Mouse (Mus musculus): ENCODE data around the gene H2-T23. TPM values are rescaled to one million over a fixed set of nuclear protein-coding genes. Genes with fewer than 3 reads are reported as not detected.
"Not testable (repeated sequence)": the region's sequence is repeated elsewhere in the genome, so short reads cannot be mapped to it uniquely, and the experiment has no call there.

The H2-T23 gene
- polyA plus RNA-seq, 1 experiment from 2014 or later = 10.2 TPM

- H3K9ac ChIP-seq = peak overlapping the region; percentile 66
- H3K27me3 ChIP-seq, H3K36me3 ChIP-seq, H3K9me3 ChIP-seq, H3K27ac ChIP-seq, H3K4me1 ChIP-seq: not testable (repeated sequence)
- H3K4me3 ChIP-seq = peak overlapping the region; percentile 49
- WGBS = 2% methylated on average over 40 of the region's 40 CpGs
- peak overlapping the region; percentile 93 for H3K4me2 ChIP-seq (replicated peaks)
- ATAC-seq (ENCODE audit: insufficient number of reproducible peaks, insufficient read depth, low FRiP score, low TSS enrichment) = 0 out of 2 replicates have a peak, but pooled peaks have one; percentile 53
Measured at GRCm38 (mm10) chr17:36031583-36032331, 898 bp downstream of the H2-T23 start.

GRCm38 (mm10) chr17:36030703-36031582, 1.7 kb downstream of the H2-T23 start:
- 43% methylated on average over 8 of the region's 8 CpGs for WGBS
- not testable (repeated sequence) for H3K9me3 ChIP-seq, H3K27me3 ChIP-seq, H3K9ac ChIP-seq, H3K4me1 ChIP-seq, H3K27ac ChIP-seq, H3K36me3 ChIP-seq
- Histone ChIP-seq H3K4me3 (peak overlapping the region; percentile 49), H3K4me2 (replicated peaks) (peak overlapping the region; percentile 93)
- ATAC-seq (ENCODE audit: insufficient number of reproducible peaks, insufficient read depth, low FRiP score, low TSS enrichment) = 0 out of 2 replicates have a peak, but pooled peaks have one; percentile 11

DNA sequence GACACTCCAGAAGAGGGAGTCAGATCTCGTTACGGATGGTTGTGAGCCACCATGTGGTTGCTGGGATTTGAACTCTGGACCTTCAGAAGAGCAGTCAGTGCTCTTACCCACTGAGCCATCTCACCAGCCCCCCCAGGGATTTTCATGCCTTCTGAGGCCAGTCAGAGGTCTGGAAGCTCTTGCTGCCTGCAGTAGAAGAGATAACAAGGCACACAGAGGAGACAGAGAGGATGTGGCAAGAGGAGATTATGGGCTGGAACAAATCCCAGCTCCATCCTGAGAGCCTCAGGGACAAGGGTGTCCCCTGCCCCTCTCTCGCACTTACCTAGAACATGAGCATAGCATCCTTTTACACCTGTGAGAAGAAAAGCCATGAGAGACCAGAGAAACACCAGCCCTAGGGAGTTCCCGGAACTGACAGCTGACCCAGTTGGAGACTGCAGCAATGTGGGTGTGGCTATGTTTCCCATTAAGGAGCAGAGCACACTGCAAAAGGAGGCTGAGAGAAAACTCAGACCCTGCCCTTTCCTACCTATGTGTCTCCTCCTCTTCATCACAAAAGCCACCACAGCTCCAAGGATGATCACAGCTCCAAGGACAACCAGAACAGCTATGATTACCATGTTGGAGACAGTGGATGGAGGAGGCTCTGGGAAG, 2.5 kb downstream of the H2-T23 start:
- WGBS = 79% methylated on average over 4 of the region's 4 CpGs
- not testable (repeated sequence) for H3K4me2 ChIP-seq (replicated peaks); ATAC-seq (ENCODE audit: insufficient number of reproducible peaks, insufficient read depth, low FRiP score, low TSS enrichment); H3K27me3 ChIP-seq; H3K9me3 ChIP-seq; H3K4me3 ChIP-seq; H3K27ac ChIP-seq; H3K36me3 ChIP-seq; H3K4me1 ChIP-seq; H3K9ac ChIP-seq

- Histone ChIP-seq H3K27ac (no peak overlapping the region), H3K9me3 (no peaks in the 10 kb centered on the region), H3K4me1 (peaks cover 4% of the 10 kb centered on the region; the same call in 1 of the 2 replicates), H3K27me3 (0 out of 2 replicates have a peak, but pooled peaks cover 4% of the 10 kb centered on the region), H3K4me2 (replicated peaks) (no peak overlapping the region), H3K9ac (no peak overlapping the region), H3K4me3 (no peak overlapping the region), H3K36me3 (no peaks in the 10 kb centered on the region)
- 89% methylated on average over 7 of the region's 7 CpGs for WGBS
- no peak for ATAC-seq (ENCODE audit: insufficient number of reproducible peaks, insufficient read depth, low FRiP score, low TSS enrichment)
Measured at GRCm38 (mm10) chr17:36028879-36029619, 3.6 kb downstream of the H2-T23 start.

- no peak overlapping the region for H3K4me2 ChIP-seq (replicated peaks)
- no peaks in the 10 kb centered on the region for H3K36me3 ChIP-seq
- no peak for ATAC-seq (ENCODE audit: insufficient number of reproducible peaks, insufficient read depth, low FRiP score, low TSS enrichment)
- no peaks in the 10 kb centered on the region for H3K9me3 ChIP-seq
- no peak overlapping the region for H3K9ac ChIP-seq
- WGBS = 89% methylated on average over 4 of the region's 4 CpGs
- H3K4me1 ChIP-seq = peaks cover 13% of the 10 kb centered on the region
- no peak overlapping the region for H3K27ac ChIP-seq
- H3K27me3 ChIP-seq = 0 out of 2 replicates have a peak, but pooled peaks cover 4% of the 10 kb centered on the region
- H3K4me3 ChIP-seq = no peak overlapping the region
Measured at GRCm38 (mm10) chr17:36027663-36028062, 5.0 kb downstream of the H2-T23 start.

- ATAC-seq (ENCODE audit: insufficient number of reproducible peaks, insufficient read depth, low FRiP score, low TSS enrichment) = no peak
- H3K36me3 ChIP-seq = no peaks in the 10 kb centered on the region
- no peak overlapping the region for H3K4me2 ChIP-seq (replicated peaks)
- H3K27me3 ChIP-seq = no peaks in the 10 kb centered on the region
- H3K27ac ChIP-seq = no peak overlapping the region
- no peaks in the 10 kb centered on the region for H3K9me3 ChIP-seq
- WGBS = 77% methylated on average over 4 of the region's 4 CpGs
- H3K9ac ChIP-seq = no peak overlapping the region
- H3K4me3 ChIP-seq = no peak overlapping the region
- peaks cover 10% of the 10 kb centered on the region; the same call in 1 of the 2 replicates for H3K4me1 ChIP-seq
Measured at GRCm38 (mm10) chr17:36025901-36026300, 6.8 kb downstream of the H2-T23 start.

GRCm38 (mm10) chr17:36025197-36025596, 7.5 kb downstream of the H2-T23 start:
- WGBS = 75% methylated on average over 5 of the region's 5 CpGs
- no peak for ATAC-seq (ENCODE audit: insufficient number of reproducible peaks, insufficient read depth, low FRiP score, low TSS enrichment)
- Histone ChIP-seq H3K4me1 (peaks cover 13% of the 10 kb centered on the region; the same call in 1 of the 2 replicates), H3K9me3 (no peaks in the 10 kb centered on the region), H3K4me2 (replicated peaks) (no peak overlapping the region), H3K9ac (no peak overlapping the region), H3K27ac (no peak overlapping the region), H3K36me3 (no peaks in the 10 kb centered on the region), H3K27me3 (no peaks in the 10 kb centered on the region), H3K4me3 (no peak overlapping the region)

- 49% methylated on average over 9 of the region's 9 CpGs for WGBS
- Histone ChIP-seq H3K4me2 (replicated peaks) (no peak overlapping the region), H3K27ac (no peak overlapping the region), H3K9me3 (no peaks in the 10 kb centered on the region), H3K27me3 (no peaks in the 10 kb centered on the region), H3K9ac (no peak overlapping the region), H3K4me3 (no peak overlapping the region), H3K4me1 (peaks cover 13% of the 10 kb centered on the region; the same call in 1 of the 2 replicates), H3K36me3 (no peaks in the 10 kb centered on the region)
- ATAC-seq (ENCODE audit: insufficient number of reproducible peaks, insufficient read depth, low FRiP score, low TSS enrichment) = no peak
Measured at GRCm38 (mm10) chr17:36023710-36024654, 8.7 kb downstream of the H2-T23 start.

GRCm38 (mm10) chr17:36022922-36023321, 9.7 kb downstream of the H2-T23 start:
- whole genome bisulfite sequencing = 88% methylated on average over 6 of the region's 6 CpGs
- H3K4me3 ChIP-seq = no peak overlapping the region
- H3K4me2 ChIP-seq (replicated peaks) = no peak overlapping the region
- no peak overlapping the region for H3K27ac ChIP-seq
- peaks cover 13% of the 10 kb centered on the region; the same call in 1 of the 2 replicates for H3K4me1 ChIP-seq
- ATAC-seq (ENCODE audit: insufficient number of reproducible peaks, insufficient read depth, low FRiP score, low TSS enrichment) = no peak
- H3K27me3 ChIP-seq = no peaks in the 10 kb centered on the region
- H3K36me3 ChIP-seq = no peaks in the 10 kb centered on the region
- no peaks in the 10 kb centered on the region for H3K9me3 ChIP-seq
- no peak overlapping the region for H3K9ac ChIP-seq

GRCm38 (mm10) chr17:36022098-36022497, 10.6 kb downstream of the H2-T23 start:
- Histone ChIP-seq H3K9ac (no peak overlapping the region), H3K4me2 (replicated peaks) (no peak overlapping the region), H3K36me3 (no peaks in the 10 kb centered on the region), H3K27ac (no peak overlapping the region), H3K4me1 (peaks cover 13% of the 10 kb centered on the region; the same call in 1 of the 2 replicates), H3K4me3 (no peak overlapping the region), H3K9me3 (no peaks in the 10 kb centered on the region), H3K27me3 (no peaks in the 10 kb centered on the region)
- WGBS = 94% methylated on average over 9 of the region's 9 CpGs
- ATAC-seq (ENCODE audit: insufficient number of reproducible peaks, insufficient read depth, low FRiP score, low TSS enrichment) = no peak
